Mouse (Mus musculus): ENCODE data around the gene Gp1ba. TPM values are rescaled to one million over a fixed set of nuclear protein-coding genes. Genes with fewer than 3 reads are reported as not detected.

The Gp1ba gene
- total and polyA plus RNA-seq, 2 experiments from 2014 or later, result 0.26 TPM; not detected in 1

- 63% methylated on average over 14 of the region's 14 CpGs for WGBS
- Histone ChIP-seq H3K27ac (ENCODE audit: low read depth) (peak overlapping the region; percentile 77), H3K4me2 (ENCODE audit: low read depth, low read length) (peak overlapping the region; percentile 91), H3K9me3 (replicated peaks; ENCODE audit: control insufficient read depth, low read length) (no peaks in the 10 kb centered on the region), H3K27me3 (ENCODE audit: control insufficient read depth, insufficient read depth, low read length) (no peaks in the 10 kb centered on the region), H3K36me3 (replicated peaks; ENCODE audit: control insufficient read depth, insufficient read depth, low read length) (peaks cover 42% of the 10 kb centered on the region), H3K9ac (replicated peaks; ENCODE audit: low read depth, low read length) (peak overlapping the region; percentile 57), H3K4me1 (ENCODE audit: control insufficient read depth, insufficient read depth) (peaks cover 12% of the 10 kb centered on the region), H3K4me3 (ENCODE audit: low read depth, low read length) (peak overlapping the region; percentile 74; the same call in 1 of the 2 replicates)
- DNase-seq (ENCODE audit: low spot score) (no peak), ATAC-seq (ENCODE audit: insufficient read depth, low read depth) (no peak)
- TF ChIP-seq CTCF (IDR thresholded peaks at IDR 0.05; ENCODE audit: low read depth) (no peak), EP300 (IDR thresholded peaks at IDR 0.05; ENCODE audit: low read depth) (no peak)
Measured at GRCm38 (mm10) chr11:70667271-70668150, 28.6 kb downstream of the Gp1ba start.

- Histone ChIP-seq H3K4me3 (ENCODE audit: low read depth, low read length) (peak overlapping the region; percentile 74), H3K27me3 (ENCODE audit: control insufficient read depth, insufficient read depth, low read length) (no peaks in the 10 kb centered on the region), H3K9ac (replicated peaks; ENCODE audit: low read depth, low read length) (peak overlapping the region; percentile 57), H3K36me3 (replicated peaks; ENCODE audit: control insufficient read depth, insufficient read depth, low read length) (peaks cover 34% of the 10 kb centered on the region), H3K4me1 (ENCODE audit: control insufficient read depth, insufficient read depth) (peaks cover 12% of the 10 kb centered on the region), H3K4me2 (ENCODE audit: low read depth, low read length) (peak overlapping the region; percentile 91), H3K27ac (ENCODE audit: low read depth) (peak overlapping the region; percentile 77), H3K9me3 (replicated peaks; ENCODE audit: control insufficient read depth, low read length) (no peaks in the 10 kb centered on the region)
- DNase-seq (ENCODE audit: low spot score) (no peak), ATAC-seq (ENCODE audit: insufficient read depth, low read depth) (peak; percentile 16)
- under 1% methylated on average over 15 of the region's 15 CpGs for WGBS
- TF ChIP-seq EP300 (IDR thresholded peaks at IDR 0.05; ENCODE audit: low read depth), result no peak
- TF ChIP-seq CTCF (IDR thresholded peaks at IDR 0.05; ENCODE audit: low read depth), result no peak
Measured at GRCm38 (mm10) chr11:70668335-70668770, 29.4 kb downstream of the Gp1ba start.

GRCm38 (mm10) chr11:70668771-70669505 is 30.0 kb downstream of the Gp1ba start, which contains the start of gene Spag7:
Gene Spag7 (minus strand): TSS chr11:70669416.
- peak; percentile 100 for DNase-seq (ENCODE audit: low spot score)
- Histone ChIP-seq H3K9ac (replicated peaks; ENCODE audit: low read depth, low read length) (peak within 1 kb of the TSS; percentile 57), H3K9me3 (replicated peaks; ENCODE audit: control insufficient read depth, low read length) (no peaks in the 10 kb centered on the region), H3K4me3 (ENCODE audit: low read depth, low read length) (peak within 1 kb of the TSS; percentile 74), H3K27ac (ENCODE audit: low read depth) (peak within 1 kb of the TSS; percentile 97), H3K27me3 (ENCODE audit: control insufficient read depth, insufficient read depth, low read length) (no peaks in the 10 kb centered on the region), H3K36me3 (replicated peaks; ENCODE audit: control insufficient read depth, insufficient read depth, low read length) (peaks cover 33% of the 10 kb centered on the region), H3K4me1 (ENCODE audit: control insufficient read depth, insufficient read depth) (peaks cover 12% of the 10 kb centered on the region), H3K4me2 (ENCODE audit: low read depth, low read length) (peak within 1 kb of the TSS; percentile 91)
- WGBS, result under 1% methylated on average over 44 of the region's 44 CpGs
- ATAC-seq (ENCODE audit: insufficient read depth, low read depth), result peak; percentile 94
- TF ChIP-seq EP300 (IDR thresholded peaks at IDR 0.05; ENCODE audit: low read depth), result peak; percentile 23; the same call in 1 of the 2 replicates
- TF ChIP-seq CTCF (IDR thresholded peaks at IDR 0.05; ENCODE audit: low read depth), result no peak

GRCm38 (mm10) chr11:70669582-70670345 is 30.8 kb downstream of the Gp1ba start:
- DNase-seq (ENCODE audit: low spot score), result peak; percentile 65
- peak overlapping the region; percentile 52 for H3K9ac ChIP-seq (replicated peaks; ENCODE audit: low read depth, low read length)
- ATAC-seq (ENCODE audit: insufficient read depth, low read depth), result peak; percentile 8
- under 1% methylated on average over 31 of the region's 31 CpGs for WGBS
- H3K4me3 ChIP-seq (ENCODE audit: low read depth, low read length), result peak overlapping the region; percentile 74
- TF ChIP-seq CTCF (IDR thresholded peaks at IDR 0.05; ENCODE audit: low read depth), result peak; percentile 45
- no peak for TF ChIP-seq EP300 (IDR thresholded peaks at IDR 0.05; ENCODE audit: low read depth)
- no peaks in the 10 kb centered on the region for H3K9me3 ChIP-seq (replicated peaks; ENCODE audit: control insufficient read depth, low read length)
- H3K4me2 ChIP-seq (ENCODE audit: low read depth, low read length), result peak overlapping the region; percentile 91
- no peaks in the 10 kb centered on the region for H3K27me3 ChIP-seq (ENCODE audit: control insufficient read depth, insufficient read depth, low read length)
- H3K27ac ChIP-seq (ENCODE audit: low read depth), result peak overlapping the region; percentile 97
- H3K36me3 ChIP-seq (replicated peaks; ENCODE audit: control insufficient read depth, insufficient read depth, low read length), result peaks cover 29% of the 10 kb centered on the region
- peaks cover 7% of the 10 kb centered on the region for H3K4me1 ChIP-seq (ENCODE audit: control insufficient read depth, insufficient read depth)

GRCm38 (mm10) chr11:70670483-70670882 is 31.6 kb downstream of the Gp1ba start:
- Histone ChIP-seq H3K9ac (replicated peaks; ENCODE audit: low read depth, low read length) (no peak overlapping the region), H3K9me3 (replicated peaks; ENCODE audit: control insufficient read depth, low read length) (no peaks in the 10 kb centered on the region), H3K27me3 (ENCODE audit: control insufficient read depth, insufficient read depth, low read length) (no peaks in the 10 kb centered on the region), H3K4me1 (ENCODE audit: control insufficient read depth, insufficient read depth) (peaks cover 7% of the 10 kb centered on the region), H3K27ac (ENCODE audit: low read depth) (peak overlapping the region; percentile 97), H3K4me2 (ENCODE audit: low read depth, low read length) (peak overlapping the region; percentile 91), H3K36me3 (replicated peaks; ENCODE audit: control insufficient read depth, insufficient read depth, low read length) (peaks cover 29% of the 10 kb centered on the region), H3K4me3 (ENCODE audit: low read depth, low read length) (peak overlapping the region; percentile 74)
- TF ChIP-seq CTCF (IDR thresholded peaks at IDR 0.05; ENCODE audit: low read depth) (no peak), EP300 (IDR thresholded peaks at IDR 0.05; ENCODE audit: low read depth) (no peak)
- DNase-seq (ENCODE audit: low spot score) (no peak), ATAC-seq (ENCODE audit: insufficient read depth, low read depth) (no peak)
- 48% methylated on average over 14 of the region's 14 CpGs for WGBS

Data from heart, postnatal 0 days (tissue).